Mouse (Mus musculus) liver, embryonic 16.5 days (tissue): ENCODE data around the gene Olfr733. TPM values are rescaled to one million over a fixed set of nuclear protein-coding genes. Genes with fewer than 3 reads are reported as not detected.

Experiments used
- ATAC-seq: fragments of 200-750 bp; cut with Nextera tagmentation; 2 replicates; pipeline ENCODE4 v1.8.0; 2017; ENCODE audit warnings: low read depth, mild to moderate bottlenecking, moderate number of reproducible peaks, moderate library complexity
- H3K27ac ChIP-seq: fragments of 300-500 bp; sonication (generic); 2 replicates; pipeline ENCODE4 v1.5.1; 2014; ENCODE audit warnings: mild to moderate bottlenecking, low read length
- H3K27me3 ChIP-seq: fragments of 300-500 bp; sonication (generic); 2 replicates; pipeline ENCODE4 v1.6.1; 2014; ENCODE audit warnings: low read depth, low read length, mixed read lengths; ENCODE audit not compliant: control insufficient read depth, insufficient read depth
- H3K36me3 ChIP-seq: fragments of 300-500 bp; sonication (generic); 2 replicates; pipeline ENCODE4 v1.6.1; 2014; ENCODE audit warnings: mild to moderate bottlenecking; ENCODE audit not compliant: control insufficient read depth, insufficient read depth
- H3K4me1 ChIP-seq: fragments of 300-500 bp; sonication (generic); 2 replicates; pipeline ENCODE4 v1.6.1; 2014; ENCODE audit warnings: low read depth, low read length, mixed read lengths; ENCODE audit not compliant: control insufficient read depth
- H3K4me2 ChIP-seq: fragments of 300-500 bp; sonication (generic); 2 replicates; pipeline ENCODE4 v1.6.1; 2014; ENCODE audit warnings: low read depth, low read length, mixed read lengths
- H3K4me3 ChIP-seq: fragments of 300-500 bp; sonication (generic); 2 replicates; pipeline ENCODE4 v1.5.1; 2014; ENCODE audit warnings: low read depth, mild to moderate bottlenecking, low read length
- H3K9ac ChIP-seq: fragments of 300-500 bp; sonication (generic); 2 replicates; pipeline ENCODE4 v1.6.1; 2014; ENCODE audit warnings: low read depth, low read length
- H3K9me3 ChIP-seq: fragments of 300-500 bp; sonication (generic); replicated peaks from 2 replicates; pipeline ENCODE4 v1.6.1; 2016; ENCODE audit warnings: low read length; ENCODE audit not compliant: control insufficient read depth
- WGBS: fragments of 180-500 bp; shearing (Covaris S2); extraction: QIAGEN DNeasy Blood & Tissue Kit; methylation state at CpG from one replicate; pipeline ENCODE4 v1.1.7; 2014; ENCODE audit not compliant: insufficient replicate concordance; 5-methylcytosine and 5-hydroxymethylcytosine counted together
- polyA plus RNA-seq: library from polyadenylated mRNA; unstranded; fragments of >200 nt; fragmentation: Nextera tagmentation; extraction: Ambion mirVana; gene quantifications from 2 replicates; pipeline ENCODE4 v1.2.1, GENCODE M21; 2015

The Olfr733 gene
- polyA plus RNA-seq, result not detected in 2 replicates

- Histone ChIP-seq H3K9ac (no peak within 1 kb of the TSS), H3K4me1 (no peaks in the 10 kb centered on the region), H3K27ac (no peak within 1 kb of the TSS), H3K9me3 (no peaks in the 10 kb centered on the region), H3K4me2 (no peak within 1 kb of the TSS), H3K4me3 (no peak within 1 kb of the TSS), H3K27me3 (no peaks in the 10 kb centered on the region), H3K36me3 (no peaks in the 10 kb centered on the region)
- no peak for ATAC-seq
Measured at GRCm38 (mm10) chr14:50301422-50301821, at the start of gene Olfr733. Gene Olfr733 (minus strand): TSS chr14:50301522.

- Histone ChIP-seq H3K9ac (no peak within 1 kb of the TSS), H3K27ac (no peak within 1 kb of the TSS), H3K4me1 (no peaks in the 10 kb centered on the region), H3K36me3 (no peaks in the 10 kb centered on the region), H3K4me2 (no peak within 1 kb of the TSS), H3K9me3 (no peaks in the 10 kb centered on the region), H3K27me3 (no peaks in the 10 kb centered on the region), H3K4me3 (no peak within 1 kb of the TSS)
- WGBS, result 61% methylated on average over 2 of the region's 2 CpGs
- no peak for ATAC-seq
Measured at GRCm38 (mm10) chr14:50348796-50349195, 47.5 kb upstream of the Olfr733 start, which contains the start of gene Olfr735. Gene Olfr735 (minus strand): TSS chr14:50348872.

GRCm38 (mm10) chr14:50326661-50327060 lies 25.3 kb upstream of the Olfr733 start, which contains the start of gene Olfr734:
Gene Olfr734 (minus strand): TSS chr14:50326761.
- no peak for ATAC-seq
- WGBS, result 28% methylated on average over 1 of the region's 1 CpGs

GRCm38 (mm10) chr14:50284106-50284505 lies 17.2 kb downstream of the Olfr733 start, which contains the start of gene Olfr732:
Gene Olfr732 (minus strand): TSS chr14:50284206.
- Histone ChIP-seq H3K9me3 (no peaks in the 10 kb centered on the region), H3K4me2 (no peak within 1 kb of the TSS), H3K4me3 (no peak within 1 kb of the TSS), H3K27me3 (no peaks in the 10 kb centered on the region), H3K36me3 (no peaks in the 10 kb centered on the region), H3K4me1 (no peaks in the 10 kb centered on the region), H3K27ac (no peak within 1 kb of the TSS), H3K9ac (no peak within 1 kb of the TSS)
- no peak for ATAC-seq
- WGBS, result 73% methylated on average over 1 of the region's 1 CpGs

More at GRCm38 (mm10) chr14:50326661-50327060, 25.3 kb upstream of the Olfr733 start, which contains the start of gene Olfr734:
- Histone ChIP-seq H3K9ac (no peak within 1 kb of the TSS), H3K27me3 (no peaks in the 10 kb centered on the region), H3K36me3 (no peaks in the 10 kb centered on the region), H3K9me3 (no peaks in the 10 kb centered on the region), H3K4me1 (no peaks in the 10 kb centered on the region), H3K4me3 (no peak within 1 kb of the TSS), H3K4me2 (no peak within 1 kb of the TSS), H3K27ac (no peak within 1 kb of the TSS)

Other genes with a start within 250 kb of the Olfr733 start
- not detected in 2 replicates for gene Olfr726, start 210.6 kb downstream of the Olfr733 start, polyA plus RNA-seq
- not detected in 2 replicates for gene Olfr727, start 178.3 kb downstream of the Olfr733 start, polyA plus RNA-seq
- not detected in 2 replicates for gene Olfr728, start 158.8 kb downstream of the Olfr733 start, polyA plus RNA-seq
- gene Olfr729, start 148.6 kb downstream of the Olfr733 start, polyA plus RNA-seq, result not detected in 2 replicates
- not detected in 2 replicates for gene Olfr730, start 113.3 kb downstream of the Olfr733 start, polyA plus RNA-seq
- not detected in 2 replicates for gene Olfr731, start 59.7 kb downstream of the Olfr733 start, polyA plus RNA-seq
- not detected in 2 replicates for gene Olfr732, start 17.3 kb downstream of the Olfr733 start, polyA plus RNA-seq
- not detected in 2 replicates for gene Olfr734, start 25.2 kb upstream of the Olfr733 start, polyA plus RNA-seq
- not detected in 2 replicates for gene Olfr735, start 47.4 kb upstream of the Olfr733 start, polyA plus RNA-seq
- gene Tlr11, start 56.4 kb upstream of the Olfr733 start, polyA plus RNA-seq, result 0.07 and 0.15 TPM in 2 replicates
- gene Olfr736, start 79.6 kb upstream of the Olfr733 start, polyA plus RNA-seq, result not detected in 2 replicates
- not detected in 2 replicates for gene Olfr738, start 106.0 kb upstream of the Olfr733 start, polyA plus RNA-seq
- not detected in 2 replicates for gene Olfr739, start 117.1 kb upstream of the Olfr733 start, polyA plus RNA-seq
- not detected in 2 replicates for gene Olfr740, start 144.0 kb upstream of the Olfr733 start, polyA plus RNA-seq
- gene Olfr741, start 171.2 kb upstream of the Olfr733 start, polyA plus RNA-seq, result not detected in 2 replicates
- gene Olfr742, start 202.1 kb upstream of the Olfr733 start, polyA plus RNA-seq, result not detected in 2 replicates
- gene Olfr743, start 220.3 kb upstream of the Olfr733 start, polyA plus RNA-seq, result not detected in 2 replicates